Mouse (Mus musculus): ENCODE data around the gene Gm3252. TPM values are rescaled to one million over a fixed set of nuclear protein-coding genes. Genes with fewer than 3 reads are reported as not detected.
"Not testable (repeated sequence)": the region's sequence is repeated elsewhere in the genome, so short reads cannot be mapped to it uniquely, and the experiment has no call there.

The Gm3252 gene
- 2.6 and 3.1 TPM in 2 replicates for polyA plus RNA-seq (2015; fragmentation: Nextera tagmentation; extraction: Ambion mirVana)

DNA sequence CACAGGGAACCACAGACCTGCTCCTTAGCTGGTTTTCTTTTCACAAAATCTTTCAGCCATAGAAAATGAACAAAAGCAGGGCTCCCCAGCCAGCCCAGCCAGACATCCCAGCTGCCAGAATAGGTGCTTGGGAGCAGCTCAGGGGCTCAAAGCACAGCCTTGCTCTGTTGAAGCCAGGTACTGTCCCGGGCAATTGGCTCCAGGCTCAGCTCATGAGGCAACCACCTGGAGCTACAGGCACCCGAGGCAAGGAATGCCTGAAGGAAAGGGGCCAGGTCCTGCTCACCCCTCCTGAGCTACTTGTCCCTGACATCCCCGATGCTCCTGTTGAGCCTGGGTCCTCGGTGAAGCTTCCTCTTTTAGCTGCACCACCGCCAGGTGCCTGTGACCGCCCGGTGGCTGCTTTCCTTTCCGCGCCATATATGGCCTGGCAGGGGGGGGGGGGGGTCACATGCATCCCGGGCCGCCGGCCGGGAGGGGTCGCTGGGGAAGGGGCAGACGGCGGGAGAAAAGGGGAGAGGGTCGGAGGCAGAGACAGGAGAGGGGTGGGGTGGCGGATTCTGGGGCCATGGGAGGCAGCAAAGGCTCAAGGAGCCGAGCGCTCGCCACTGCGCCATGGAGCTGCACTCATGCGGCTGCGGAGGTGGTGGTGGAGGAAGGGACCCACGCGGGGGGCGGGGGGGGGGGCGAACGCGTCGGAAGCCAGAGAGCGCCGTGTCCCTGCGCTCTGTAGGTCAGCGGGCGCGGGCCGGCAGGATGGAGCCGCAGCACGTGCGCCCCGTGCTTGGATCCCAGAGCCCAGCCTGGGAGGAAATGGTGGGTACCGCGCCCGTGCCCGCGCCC is at the start of gene Gm3252:
Gm3252 (plus strand) TSS at position 738 of the 843 bp plus-strand sequence.
- H3K9me3 ChIP-seq (replicated peaks); H3K36me3 ChIP-seq; H3K9ac ChIP-seq (replicated peaks); ATAC-seq (ENCODE audit: low FRiP score); H3K27ac ChIP-seq (replicated peaks); H3K4me1 ChIP-seq; H3K27me3 ChIP-seq (replicated peaks): not testable (repeated sequence)
- Histone ChIP-seq H3K4me3 (replicated peaks) (peak within 1 kb of the TSS; percentile 32), H3K4me2 (peak within 1 kb of the TSS; percentile 48)
- 0% methylated on average over 13 of the region's 47 CpGs for WGBS

DNA sequence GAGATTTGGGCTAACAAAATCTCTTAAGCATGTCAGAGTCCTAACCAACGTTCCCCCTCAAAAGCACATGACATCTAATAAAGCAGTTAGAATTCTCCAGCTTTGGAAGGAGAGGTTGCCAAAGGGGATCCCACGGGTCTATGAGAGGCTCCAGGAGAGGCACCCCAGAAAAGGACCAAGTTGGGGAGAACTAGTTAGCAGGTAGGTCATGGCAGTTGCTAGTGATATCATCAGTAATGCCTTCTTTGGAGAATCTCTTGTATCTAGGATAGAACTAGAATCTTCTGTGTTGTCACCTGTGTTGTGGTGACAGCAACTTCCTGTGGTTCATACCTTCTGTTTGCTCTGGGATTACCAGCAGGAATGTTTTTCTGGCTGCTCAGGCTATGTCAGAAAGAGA is 17.6 kb upstream of the Gm3252 start, which contains the start of gene Gm7876:
Gm7876 (plus strand) TSS at position 301 of the 400 bp plus-strand sequence.
- not testable (repeated sequence) for H3K4me1 ChIP-seq; H3K9me3 ChIP-seq (replicated peaks); ATAC-seq (ENCODE audit: low FRiP score); H3K36me3 ChIP-seq; H3K9ac ChIP-seq (replicated peaks); H3K27ac ChIP-seq (replicated peaks); H3K27me3 ChIP-seq (replicated peaks); H3K4me2 ChIP-seq; H3K4me3 ChIP-seq (replicated peaks)
- 84% methylated on average over 1 of the region's 2 CpGs for WGBS

- H3K4me3 ChIP-seq (replicated peaks); H3K27ac ChIP-seq (replicated peaks); ATAC-seq (ENCODE audit: low FRiP score); H3K27me3 ChIP-seq (replicated peaks); H3K4me1 ChIP-seq; H3K9ac ChIP-seq (replicated peaks); H3K9me3 ChIP-seq (replicated peaks); H3K4me2 ChIP-seq; H3K36me3 ChIP-seq: not testable (repeated sequence)
- 100% methylated on average over 1 of the region's 2 CpGs for WGBS
These were observed 49.5 kb downstream of the Gm3252 start, which contains the start of gene Gm9602 for GRCm38 (mm10) chr14:4776037-4776436. TSS of gene Gm9602 (plus strand) at chr14:4776337.

Other genes starting within 250 kb of the Gm3252 start
- gene Gm3182, start 245.0 kb upstream of the Gm3252 start, polyA plus RNA-seq (2015; fragmentation: Nextera tagmentation; extraction: Ambion mirVana), result not detected in 2 replicates
- not detected in 2 replicates for gene Gm3047, start 171.4 kb upstream of the Gm3252 start, polyA plus RNA-seq (2015; fragmentation: Nextera tagmentation; extraction: Ambion mirVana)
- 0.27 TPM in 1 of 2 replicates, not detected in the other for gene Gm8159, start 94.4 kb upstream of the Gm3252 start, polyA plus RNA-seq (2015; fragmentation: Nextera tagmentation; extraction: Ambion mirVana)
- 0.97 and 1.7 TPM in 2 replicates for gene Gm3239, start 62.6 kb upstream of the Gm3252 start, polyA plus RNA-seq (2015; fragmentation: Nextera tagmentation; extraction: Ambion mirVana)
- not detected in 2 replicates for gene Gm7876, start 17.5 kb upstream of the Gm3252 start, polyA plus RNA-seq (2015; fragmentation: Nextera tagmentation; extraction: Ambion mirVana)
- not detected in 2 replicates for gene Gm9602, start 49.6 kb downstream of the Gm3252 start, polyA plus RNA-seq (2015; fragmentation: Nextera tagmentation; extraction: Ambion mirVana)
- not detected in 2 replicates for gene Gm3269, start 111.3 kb downstream of the Gm3252 start, polyA plus RNA-seq (2015; fragmentation: Nextera tagmentation; extraction: Ambion mirVana)
- gene Gm3264, start 128.8 kb downstream of the Gm3252 start, polyA plus RNA-seq (2015; fragmentation: Nextera tagmentation; extraction: Ambion mirVana), result 2.1 and 4.1 TPM in 2 replicates
- gene Gm3278, start 165.6 kb downstream of the Gm3252 start, polyA plus RNA-seq (2015; fragmentation: Nextera tagmentation; extraction: Ambion mirVana), result 0.14 TPM in 1 of 2 replicates, not detected in the other